ENCODE assay signal across 9 mouse cellular contexts in the genomic region with DNA sequence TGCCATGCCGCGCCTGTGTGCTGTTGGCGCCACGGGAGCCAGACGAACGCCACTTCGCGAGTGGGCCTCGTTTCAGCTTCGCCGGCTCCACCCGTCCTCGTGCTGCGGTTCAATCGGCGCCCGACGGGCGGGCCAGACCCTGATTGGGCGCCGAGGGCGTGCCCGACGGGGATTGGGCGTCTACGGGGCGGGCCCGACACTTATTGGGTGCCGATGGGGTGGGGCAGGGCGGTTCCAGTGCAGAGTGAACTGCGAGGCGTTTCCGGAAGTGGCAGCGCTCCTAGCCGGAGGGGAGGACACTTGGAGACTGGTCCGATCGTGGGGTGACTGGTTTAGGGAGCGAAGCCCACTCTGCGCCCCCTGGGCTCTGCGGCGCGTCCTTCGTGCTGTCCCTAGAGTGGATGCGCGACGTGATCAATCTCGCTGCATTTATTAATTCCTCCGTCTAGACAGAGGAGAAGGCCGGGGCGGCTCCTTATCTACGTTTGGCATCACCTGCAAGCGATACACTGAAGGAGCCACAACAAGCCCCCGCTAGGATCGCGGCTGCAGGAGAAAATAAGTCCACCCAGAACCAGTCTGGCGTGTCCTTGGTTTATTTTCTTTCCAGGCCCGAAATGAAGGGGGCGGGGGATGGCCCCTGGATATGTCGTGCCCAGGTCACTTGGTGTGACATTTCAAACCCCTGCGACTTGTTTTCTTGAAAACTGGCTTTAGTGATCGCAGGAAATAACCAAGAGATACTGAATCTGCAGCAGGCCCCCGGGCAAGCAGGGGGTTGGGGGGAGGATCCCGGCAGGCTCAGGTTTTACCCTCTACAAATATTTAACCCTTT. TPM values are rescaled to one million over a fixed set of nuclear protein-coding genes. Genes with fewer than 3 reads are reported as not detected.
DNase-seq lines count a peak whose midpoint lies in the region; ATAC-seq and TF ChIP-seq lines count a peak whose summit lies in the region.
"Had no signal": no experiment of that assay in that cellular context is flagged by ENCODE, and none has a peak within 500 bp of the region (broad histone marks: within the 10 kb centered on the region; RNA-seq: fewer than 3 reads in every experiment).

No protein-coding gene starts in this region.

- no peaks in the 10 kb centered on the region for H3K36me3 ChIP-seq in heart, embryonic 14.5 days (ENCODE audit: control insufficient read depth, insufficient read depth, low read length)
- no peaks in the 10 kb centered on the region for H3K36me3 ChIP-seq in kidney, embryonic 15.5 days
- H3K36me3 ChIP-seq: G1E had no signal

- peak overlapping the region; percentile 55 for H3K4me2 ChIP-seq in heart, embryonic 14.5 days (ENCODE audit: low read length)
- peak overlapping the region; percentile 64 for H3K4me2 ChIP-seq in kidney, embryonic 15.5 days

- peak; percentile 35 for DNase-seq in lung, adult 2 months
- DNase-seq in lung, postnatal 14 days: no peak
- peak; percentile 66 for DNase-seq in embryo, embryonic 9.5 days (ENCODE audit: extremely low spot score)
- DNase-seq in lung, postnatal 4 days: peak; percentile 53 to 68
- peak; percentile 34 to 71 for DNase-seq in spleen, postnatal 4 days (ENCODE audit: low spot score in 2 of 2)
- no peak for DNase-seq in left cerebral cortex, postnatal 14 days (ENCODE audit: low spot score in 2 of 2)

- H3K27me3 ChIP-seq in heart, embryonic 14.5 days (ENCODE audit: control insufficient read depth, insufficient read depth, low read length): peaks cover 81% of the 10 kb centered on the region
- H3K27me3 ChIP-seq in kidney, embryonic 15.5 days: peaks cover 96% of the 10 kb centered on the region

- no peak overlapping the region for H3K27ac ChIP-seq in heart, embryonic 14.5 days (replicated peaks in 1 of 2; ENCODE audit: control insufficient read depth in 1 of 2, insufficient read depth in 1 of 2, low read depth in 2 of 2, low read length in 2 of 2)
- no peak overlapping the region for H3K27ac ChIP-seq in kidney, embryonic 15.5 days

- TF ChIP-seq CTCF in lung, adult 2 months (IDR thresholded peaks at IDR 0.05; ENCODE audit: insufficient read depth, low read length): no peak

- WGBS in lung, adult 2 months: 4% methylated on average over 63 of the region's 63 CpGs
- WGBS in heart, embryonic 14.5 days: 4% methylated on average over 62 of the region's 63 CpGs
- WGBS in kidney, embryonic 15.5 days: 2% methylated on average over 63 of the region's 63 CpGs

- no peak overlapping the region for H3K4me3 ChIP-seq in lung, adult 2 months (replicated peaks; ENCODE audit: extremely low read depth, low read depth, low read length)
- peak overlapping the region; percentile 11 to 36; a peak in 3 of 4 replicates for H3K4me3 ChIP-seq in heart, embryonic 14.5 days (ENCODE audit: control insufficient read depth in 1 of 2, insufficient read depth in 1 of 2, low read depth in 1 of 2, low read length in 2 of 2)
- peak overlapping the region; percentile 41 for H3K4me3 ChIP-seq in kidney, embryonic 15.5 days (replicated peaks)

- no peak overlapping the region for H3K9ac ChIP-seq in heart, embryonic 14.5 days (ENCODE audit: low read length)
- H3K9ac ChIP-seq in kidney, embryonic 15.5 days: no peak overlapping the region

- intact Hi-C loops in left cerebral cortex, postnatal 14 days (cut with DNase I): no loop called here

- H3K9me3 ChIP-seq in heart, embryonic 14.5 days (ENCODE audit: control insufficient read depth, low read length): no peaks in the 10 kb centered on the region
- no peaks in the 10 kb centered on the region for H3K9me3 ChIP-seq in kidney, embryonic 15.5 days (replicated peaks)

- ATAC-seq in heart, embryonic 14.5 days (ENCODE audit: insufficient number of reproducible peaks, insufficient read depth, low FRiP score, low read depth): 0 out of 2 replicates have a peak, but pooled peaks have one; percentile 33
- peak; percentile 47 for ATAC-seq in kidney, embryonic 15.5 days (replicated peaks; ENCODE audit: low FRiP score)

- no peak for TF ChIP-seq POLR2A in lung, adult 2 months (IDR thresholded peaks at IDR 0.05; ENCODE audit: borderline replicate concordance, extremely low read depth, low read depth, low read length)

- peaks cover 22% of the 10 kb centered on the region for H3K4me1 ChIP-seq in lung, adult 2 months (ENCODE audit: control insufficient read depth, insufficient read depth, low read length)
- peaks cover 9 to 39% of the 10 kb centered on the region in 2 experiments; a peak in 3 of 4 replicates for H3K4me1 ChIP-seq in heart, embryonic 14.5 days (ENCODE audit: control insufficient read depth in 2 of 2, insufficient read depth in 2 of 2, low read length in 2 of 2)
- peaks cover 52% of the 10 kb centered on the region for H3K4me1 ChIP-seq in kidney, embryonic 15.5 days

RNA-seq across cellular contexts. Expression of gene Isl2, which starts 7.9 kb away (rescaled TPM):
- 0.22 TPM in 1 of 2 replicates, not detected in the other for polyA plus RNA-seq in lung, adult 2 months (2012; rRNA removed)
- polyA plus RNA-seq in heart, embryonic 14.5 days (2014; fragmentation: Nextera tagmentation; extraction: Ambion mirVana): 0.12 and 0.13 TPM in 2 replicates
- 0.10 and 0.27 TPM in 2 replicates for polyA plus RNA-seq in kidney, embryonic 15.5 days (2015; fragmentation: Nextera tagmentation; extraction: Ambion mirVana)
- not detected for total RNA-seq in left cerebral cortex, postnatal 14 days (2021)
- total RNA-seq: G1E had no signal

RNA-seq across cellular contexts. Expression of gene Etfa, which starts 34.4 kb away (rescaled TPM):
- 33.7 and 40.6 TPM in 2 replicates for polyA plus RNA-seq in lung, adult 2 months (2012; rRNA removed)
- polyA plus RNA-seq in heart, embryonic 14.5 days (2014; fragmentation: Nextera tagmentation; extraction: Ambion mirVana): 396 and 402 TPM in 2 replicates
- 199 and 218 TPM in 2 replicates for polyA plus RNA-seq in kidney, embryonic 15.5 days (2015; fragmentation: Nextera tagmentation; extraction: Ambion mirVana)
- 10 to 100 TPM; 46.9 to 49.1 TPM for total RNA-seq in left cerebral cortex, postnatal 14 days (2021)

Comparison
In these comparisons a context has a peak if more than half of its experiments do, and no peak if none do; other contexts are left out.
1. DNase-seq: peak in lung, adult 2 months (single experiment), embryo, embryonic 9.5 days (single experiment), lung, postnatal 4 days (2 of 2) and spleen, postnatal 4 days (2 of 2); none in lung, postnatal 14 days (single experiment) and left cerebral cortex, postnatal 14 days (0 of 2).